Mouse (Mus musculus): ENCODE data around the gene Htr2a. TPM values are rescaled to one million over a fixed set of nuclear protein-coding genes. Genes with fewer than 3 reads are reported as not detected.

The Htr2a gene
- total and polyA plus RNA-seq, 3 experiments = 0.04 TPM; not detected in 2

GRCm38 (mm10) chr14:74679841-74680240 is 39.2 kb downstream of the Htr2a start:
- H3K9ac ChIP-seq (ENCODE audit: insufficient read depth, low read depth) = no peak overlapping the region
- no peaks in the 10 kb centered on the region for H3K9me3 ChIP-seq (replicated peaks; ENCODE audit: low read length)
- H3K27me3 ChIP-seq (replicated peaks) = no peaks in the 10 kb centered on the region
- H3K4me1 ChIP-seq (ENCODE audit: control insufficient read depth in 1 of 2, insufficient read depth in 2 of 2) = peaks cover 0 to 5% of the 10 kb centered on the region in 2 experiments; a peak in 1 of 4 replicates
- TF ChIP-seq E2F4 (IDR thresholded peaks at IDR 0.05; ENCODE audit: insufficient replicate concordance, low read depth, low read length) = no peak
- no peak for TF ChIP-seq POLR2AphosphoS2 (IDR thresholded peaks at IDR 0.05; ENCODE audit: low read depth, low read length)
- no peak for TF ChIP-seq POLR2A (IDR thresholded peaks at IDR 0.05; ENCODE audit: low read depth, low read length)
- no peak for TF ChIP-seq HCFC1 (IDR thresholded peaks at IDR 0.05; ENCODE audit: low read depth, low read length)
- no peak for TF ChIP-seq MAZ (IDR thresholded peaks at IDR 0.05; ENCODE audit: low read depth, low read length)
- TF ChIP-seq CHD2 (IDR thresholded peaks at IDR 0.05; ENCODE audit: low read length) = no peak
- no peak for TF ChIP-seq ZMIZ1 (IDR thresholded peaks at IDR 0.05; ENCODE audit: low read depth, low read length)
- no peak for TF ChIP-seq EP300 (IDR thresholded peaks at IDR 0.05; ENCODE audit: low read length)
- TF ChIP-seq MAFK (IDR thresholded peaks at IDR 0.05; ENCODE audit: insufficient replicate concordance, low read length) = no peak
- no peak for TF ChIP-seq NELFE (IDR thresholded peaks at IDR 0.05; ENCODE audit: low read depth, low read length)
- no peak for TF ChIP-seq RAD21 (IDR thresholded peaks at IDR 0.05; ENCODE audit: low read depth, low read length)
- TF ChIP-seq TBP (conservative IDR thresholded peaks at IDR 0.05; ENCODE audit: low read depth, low read length) = no peak
- no peak for TF ChIP-seq ZKSCAN1 (IDR thresholded peaks at IDR 0.05; ENCODE audit: borderline replicate concordance, low read depth, low read length)
- TF ChIP-seq KAT2A (IDR thresholded peaks at IDR 0.05; ENCODE audit: insufficient replicate concordance, low read length) = no peak
- TF ChIP-seq RCOR1 (conservative IDR thresholded peaks at IDR 0.05; ENCODE audit: low read depth, low read length) = no peak
- no peak for TF ChIP-seq USF2 (conservative IDR thresholded peaks at IDR 0.05; ENCODE audit: low read depth, low read length)
- no peaks in the 10 kb centered on the region for H3K79me2 ChIP-seq (replicated peaks; ENCODE audit: control insufficient read depth, extremely low read depth, insufficient read depth, poor library complexity, severe bottlenecking)
- no peak overlapping the region for H3K4me2 ChIP-seq (ENCODE audit: insufficient read depth, low read depth, poor library complexity, severe bottlenecking)
- in situ Hi-C loops (cut with MboI; ENCODE audit: low pct_ligation_motif_present, low pct_unique_long_range_greater_than_20kb, low sequenced_read_pairs) = no loop called here
- no peaks in the 10 kb centered on the region for H3K36me3 ChIP-seq (replicated peaks in 1 of 2; ENCODE audit: control insufficient read depth in 1 of 2, insufficient read depth in 1 of 2, low read length in 1 of 2)
- dilution Hi-C loops (cut with MboI; ENCODE audit: extremely low pct_ligation_motif_present, extremely low pct_unique_long_range_greater_than_20kb, low sequenced_read_pairs) = no loop called here
- no peak overlapping the region for H3K27ac ChIP-seq (ENCODE audit: insufficient read depth, low read depth)
- H3K4me3 ChIP-seq (replicated peaks in 1 of 3; ENCODE audit: low read depth in 2 of 3, low read length in 2 of 3, poor library complexity in 1 of 3) = no peak overlapping the region
- DNase-seq (ENCODE audit: extremely low read depth) = no peak

DNA sequence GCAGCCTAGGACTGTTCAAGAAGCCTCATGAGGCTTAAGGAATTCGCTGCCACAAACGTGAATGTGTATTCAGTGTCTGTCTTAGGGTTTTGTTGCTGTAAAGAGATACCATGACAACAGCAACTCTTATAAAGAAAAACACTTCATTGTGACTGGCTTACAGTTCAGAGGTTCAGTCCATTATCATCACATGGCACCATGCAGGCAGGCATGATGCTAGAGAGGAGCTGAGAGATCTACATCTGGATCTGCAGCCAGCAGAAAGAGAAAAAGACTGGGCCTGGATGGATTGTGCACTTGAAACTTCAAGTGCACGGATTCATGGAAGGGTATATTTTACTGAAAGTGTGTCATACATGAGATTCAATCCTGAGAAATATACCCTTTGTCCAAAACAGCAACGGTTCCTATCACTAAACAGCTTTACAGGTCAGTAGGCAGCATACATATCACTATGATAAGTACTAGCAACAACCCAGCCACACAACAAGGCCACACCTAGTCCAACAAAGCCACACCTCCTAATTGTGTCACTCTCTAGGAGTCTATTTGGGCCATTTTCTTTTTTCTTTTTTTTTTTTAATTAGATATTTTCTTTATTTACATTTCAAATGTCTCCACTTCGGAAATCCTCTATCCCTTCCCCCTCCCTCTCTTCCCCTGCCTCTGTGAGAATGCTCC is 43.8 kb downstream of the Htr2a start:
- Histone ChIP-seq H3K9me3 (replicated peaks; ENCODE audit: low read length) (no peaks in the 10 kb centered on the region), H3K4me2 (ENCODE audit: insufficient read depth, low read depth, poor library complexity, severe bottlenecking) (no peak overlapping the region), H3K36me3 (replicated peaks in 1 of 2; ENCODE audit: control insufficient read depth in 1 of 2, insufficient read depth in 1 of 2, low read length in 1 of 2) (no peaks in the 10 kb centered on the region), H3K4me1 (ENCODE audit: control insufficient read depth in 1 of 2, insufficient read depth in 2 of 2) (no peaks in the 10 kb centered on the region), H3K27me3 (replicated peaks) (no peaks in the 10 kb centered on the region), H3K9ac (ENCODE audit: insufficient read depth, low read depth) (no peak overlapping the region), H3K4me3 (replicated peaks in 1 of 3; ENCODE audit: low read depth in 2 of 3, low read length in 2 of 3, poor library complexity in 1 of 3) (no peak overlapping the region), H3K79me2 (replicated peaks; ENCODE audit: control insufficient read depth, extremely low read depth, insufficient read depth, poor library complexity, severe bottlenecking) (no peaks in the 10 kb centered on the region), H3K27ac (ENCODE audit: insufficient read depth, low read depth) (no peak overlapping the region)
- TF ChIP-seq USF1 (IDR thresholded peaks at IDR 0.05; ENCODE audit: low read depth, low read length) = no peak
- TF ChIP-seq EP300 (IDR thresholded peaks at IDR 0.05; ENCODE audit: low read length) = no peak
- no peak for TF ChIP-seq ZNF384 (IDR thresholded peaks at IDR 0.05; ENCODE audit: low read depth, low read length)
- TF ChIP-seq GABPA (IDR thresholded peaks at IDR 0.05; ENCODE audit: insufficient replicate concordance, low read depth, low read length) = no peak
- TF ChIP-seq HCFC1 (IDR thresholded peaks at IDR 0.05; ENCODE audit: low read depth, low read length) = no peak
- no peak for TF ChIP-seq ELF1 (IDR thresholded peaks at IDR 0.05; ENCODE audit: low read depth, low read length)
- no peak for TF ChIP-seq RAD21 (IDR thresholded peaks at IDR 0.05; ENCODE audit: low read depth, low read length)
- no peak for TF ChIP-seq MEF2A (IDR thresholded peaks at IDR 0.05; ENCODE audit: borderline replicate concordance, low read depth, low read length)
- TF ChIP-seq NELFE (IDR thresholded peaks at IDR 0.05; ENCODE audit: low read depth, low read length) = no peak
- no peak for TF ChIP-seq KAT2A (IDR thresholded peaks at IDR 0.05; ENCODE audit: insufficient replicate concordance, low read length)
- TF ChIP-seq TCF12 (IDR thresholded peaks at IDR 0.05; ENCODE audit: low read depth, low read length) = no peak
- TF ChIP-seq ETS1 (conservative IDR thresholded peaks at IDR 0.05; ENCODE audit: low read depth, low read length) = no peak
- DNase-seq (ENCODE audit: extremely low read depth) = no peak
- dilution Hi-C loops (cut with MboI; ENCODE audit: extremely low pct_ligation_motif_present, extremely low pct_unique_long_range_greater_than_20kb, low sequenced_read_pairs) = no loop called here
- in situ Hi-C loops (cut with MboI; ENCODE audit: low pct_ligation_motif_present, low pct_unique_long_range_greater_than_20kb, low sequenced_read_pairs) = no loop called here
